Mouse (Mus musculus): ENCODE results near the gene Gpr37l1.

Gene Gpr37l1

DNA sequence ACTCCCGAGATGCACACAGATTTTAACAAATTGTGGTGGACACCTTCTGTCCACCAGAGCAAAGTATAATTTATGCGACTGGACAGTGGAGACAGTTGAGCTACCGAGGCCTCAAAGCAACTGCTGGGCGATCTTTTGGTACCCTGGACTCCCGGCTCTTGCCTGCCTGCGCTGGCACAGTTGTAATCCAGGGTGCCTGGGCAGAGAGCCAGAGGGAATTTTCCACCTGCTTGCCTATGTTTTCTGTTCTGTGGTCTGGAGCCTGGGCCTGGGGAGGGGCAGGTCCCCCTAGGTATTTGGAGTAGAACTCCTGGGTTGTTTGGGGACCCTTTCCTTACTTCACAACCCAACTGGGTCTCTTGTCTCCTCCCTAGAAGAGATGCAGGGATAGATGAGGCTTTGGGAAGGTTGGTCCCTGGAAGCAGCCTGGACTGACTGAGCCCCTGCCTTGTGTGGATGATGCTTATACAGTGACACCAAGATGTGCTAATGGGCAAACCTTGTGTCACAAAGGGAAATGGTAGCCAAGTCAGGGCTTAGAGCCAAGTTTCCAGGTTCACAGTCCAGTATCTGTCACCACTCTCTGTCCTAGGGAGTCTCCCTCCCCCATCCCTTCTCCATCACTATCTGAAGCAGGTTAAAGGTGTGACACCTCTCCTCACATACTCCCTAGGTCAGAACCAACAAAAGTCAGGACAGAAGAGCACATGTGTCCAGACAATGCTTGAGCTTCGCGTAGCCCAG, 14.6 kb upstream of the Gpr37l1 start:
- no peak for DNase-seq (ENCODE audit: low read depth, low spot score)

- DNase-seq (ENCODE audit: low read depth, low spot score) = no peak
These were observed 13.8 kb upstream of the Gpr37l1 start for GRCm38 (mm10) chr1:135181275-135181674.

DNA sequence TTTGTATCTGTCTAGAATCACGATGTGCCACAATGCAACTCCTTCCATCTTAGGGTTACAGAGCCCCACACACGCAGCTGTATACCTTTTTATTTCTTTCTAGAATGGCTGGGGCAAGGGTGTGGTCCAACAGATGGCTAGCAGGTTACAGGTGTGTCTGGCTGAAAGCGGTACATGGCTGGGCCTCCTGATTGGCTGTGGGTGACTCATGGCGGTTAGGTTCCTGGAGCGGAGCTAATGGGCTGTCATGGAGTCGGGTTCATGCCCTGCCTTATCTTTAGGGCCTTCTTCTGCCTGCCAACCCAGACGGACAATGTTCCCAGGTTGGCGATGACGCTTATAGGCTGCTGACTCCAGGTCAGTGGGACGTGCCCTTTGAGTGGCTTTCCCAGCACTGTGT, 13.3 kb upstream of the Gpr37l1 start:
- DNase-seq (ENCODE audit: low read depth, low spot score) = no peak

- no peak for DNase-seq (ENCODE audit: low read depth, low spot score)
These were observed 11.4 kb upstream of the Gpr37l1 start for GRCm38 (mm10) chr1:135178863-135179262.

DNA sequence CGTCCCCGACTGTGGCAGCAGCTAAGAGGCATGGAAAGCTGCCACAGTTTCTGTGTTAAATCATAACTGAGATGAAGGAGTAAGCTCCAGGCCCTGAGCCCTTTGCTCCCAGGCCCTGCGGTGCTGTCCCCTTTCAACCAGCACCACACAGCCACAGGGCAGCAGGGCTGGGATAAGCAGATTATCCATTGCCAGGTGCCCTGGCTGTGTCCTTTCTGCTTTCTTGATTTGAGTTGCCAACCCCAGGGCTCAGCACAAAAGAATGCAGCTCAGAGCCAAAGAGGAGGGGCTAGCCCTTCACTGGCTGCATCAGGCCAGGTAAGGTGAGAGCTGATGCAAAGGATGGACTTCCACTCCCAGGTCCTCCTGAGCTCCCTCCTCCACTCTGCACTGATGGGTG, 10.2 kb upstream of the Gpr37l1 start:
- no peak for DNase-seq (ENCODE audit: low read depth, low spot score)

- DNase-seq (ENCODE audit: low read depth, low spot score) = no peak
These were observed 7.7 kb upstream of the Gpr37l1 start for GRCm38 (mm10) chr1:135175176-135175575.

- no peak for DNase-seq (ENCODE audit: low read depth, low spot score)
These were observed 5.8 kb upstream of the Gpr37l1 start for GRCm38 (mm10) chr1:135173311-135173710.

DNA sequence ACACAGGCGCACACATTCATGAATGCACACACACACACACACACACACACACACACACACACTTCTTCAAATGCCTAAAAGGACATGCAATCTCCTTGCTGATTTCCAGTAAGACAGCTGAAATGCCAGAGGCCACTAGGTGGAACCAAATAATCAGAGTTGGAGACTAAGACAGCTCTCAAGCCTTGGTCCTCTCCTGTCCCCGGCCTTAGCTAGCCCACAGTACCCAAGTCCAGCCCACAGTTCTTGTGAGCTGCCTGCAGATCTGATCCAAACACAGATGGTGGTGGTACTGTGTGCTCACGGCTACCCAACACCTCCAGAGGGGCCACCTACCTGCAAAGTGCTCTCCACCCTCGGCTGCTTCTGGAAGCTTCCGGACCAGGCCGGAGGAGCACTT, 4.5 kb upstream of the Gpr37l1 start:
- peak; percentile 68 for DNase-seq (ENCODE audit: low read depth, low spot score)

DNA sequence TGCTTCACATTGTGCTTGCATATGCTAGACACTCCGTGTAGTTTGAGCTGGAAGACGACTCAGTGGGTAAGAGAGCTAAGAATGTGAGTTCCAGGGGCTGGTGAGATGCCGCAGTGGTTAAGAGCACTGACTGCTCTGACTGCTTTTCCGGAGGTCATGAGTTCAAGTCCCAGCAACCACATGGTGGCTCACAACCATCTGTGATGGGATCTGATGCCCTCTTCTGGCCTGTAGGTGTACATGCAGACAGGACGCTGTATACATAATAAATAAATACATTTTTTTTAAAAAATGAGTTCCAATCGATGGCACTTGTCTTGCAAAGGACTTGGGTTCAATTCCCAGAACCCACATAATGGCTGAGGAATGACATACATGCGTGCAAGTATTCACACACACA, 3.7 kb upstream of the Gpr37l1 start:
- no peak for DNase-seq (ENCODE audit: low read depth, low spot score)

GRCm38 (mm10) chr1:135170299-135170698, 2.8 kb upstream of the Gpr37l1 start:
- no peak for DNase-seq (ENCODE audit: low read depth, low spot score)

DNA sequence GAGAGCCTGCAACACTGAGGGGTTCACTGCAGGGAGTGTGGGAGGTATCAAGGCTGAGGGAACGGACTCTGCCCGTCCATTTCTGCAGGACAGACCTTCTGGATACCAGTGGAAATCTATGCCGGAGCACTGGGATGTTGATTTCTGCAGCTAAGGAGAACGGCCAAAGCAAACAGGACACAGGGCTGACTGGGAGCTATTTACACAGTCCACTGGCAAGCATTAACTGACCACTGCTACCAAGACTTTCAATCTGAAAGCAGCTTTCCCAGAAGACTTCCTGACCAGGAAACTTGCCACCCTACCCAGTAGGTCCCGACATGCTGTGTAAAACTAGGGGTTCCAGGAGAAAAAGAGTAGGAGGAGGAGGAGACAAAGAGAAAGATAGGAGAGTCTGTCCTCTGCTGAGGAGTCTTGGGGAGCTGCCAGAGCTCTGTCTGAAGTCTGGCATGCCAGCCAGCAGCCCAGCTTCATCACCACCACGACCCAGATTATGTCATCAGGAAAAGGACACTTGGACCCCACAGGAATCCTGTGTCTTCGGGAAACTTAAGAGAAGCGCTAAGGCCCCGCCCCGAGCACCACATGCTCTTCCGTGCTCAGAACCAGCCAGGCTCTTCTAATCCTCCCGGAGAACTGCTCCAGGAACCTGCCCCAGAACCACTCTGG, 2.2 kb upstream of the Gpr37l1 start:
- no peak for DNase-seq (ENCODE audit: low read depth, low spot score)

GRCm38 (mm10) chr1:135168453-135169200, 1.1 kb upstream of the Gpr37l1 start:
- DNase-seq (ENCODE audit: low read depth, low spot score) = no peak

DNA sequence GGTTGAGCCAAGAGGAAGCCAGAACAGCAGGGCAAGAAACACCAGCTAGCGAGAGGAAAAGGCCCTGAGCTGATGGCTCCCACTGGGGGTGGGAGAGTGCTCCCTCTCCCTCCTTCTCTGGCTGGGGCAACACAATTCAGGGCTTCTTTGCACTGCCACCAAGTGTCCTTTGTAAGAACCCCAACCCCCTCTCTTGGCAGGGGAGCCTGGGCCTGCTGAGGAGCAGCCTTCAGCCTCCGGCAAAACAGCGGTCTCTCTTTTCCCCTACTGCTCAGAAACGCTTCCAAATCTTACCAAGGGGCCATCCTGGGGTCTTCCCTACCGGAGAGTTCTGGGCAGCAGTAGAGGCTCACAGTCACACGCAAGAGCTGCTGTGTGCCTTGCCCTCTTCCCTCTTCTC, 4.8 kb downstream of the Gpr37l1 start:
- DNase-seq (ENCODE audit: low read depth, low spot score) = no peak

- DNase-seq (ENCODE audit: low read depth, low spot score) = no peak
These were observed 7.0 kb downstream of the Gpr37l1 start for GRCm38 (mm10) chr1:135160411-135161050.

DNA sequence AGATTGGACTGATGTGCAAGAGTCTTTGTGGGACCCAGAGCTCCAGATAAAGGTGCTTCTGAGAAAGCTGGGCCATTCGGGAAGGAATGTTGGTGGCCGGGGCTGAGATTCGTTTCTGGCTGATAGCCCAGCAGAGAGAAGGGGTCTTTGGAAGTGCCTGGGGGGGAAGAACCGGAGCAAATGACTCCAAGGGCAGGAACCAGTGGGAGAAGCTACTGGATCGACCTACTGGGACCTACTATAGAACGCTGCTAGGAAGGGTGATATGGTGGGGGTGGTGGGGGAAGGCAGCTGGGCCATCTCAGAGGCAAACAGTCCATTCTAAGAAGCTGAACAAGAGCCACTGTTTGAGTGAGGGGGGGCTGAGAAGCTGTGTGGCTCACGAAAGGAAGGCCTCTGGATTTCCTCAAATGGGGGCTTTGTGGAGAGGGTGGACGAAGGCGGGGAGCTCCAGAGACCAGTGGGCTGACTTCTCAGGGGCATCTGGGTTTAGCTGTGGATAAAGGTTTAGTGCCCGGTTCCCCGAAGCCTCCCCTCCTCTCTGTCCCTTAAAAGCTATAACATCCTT, 7.8 kb downstream of the Gpr37l1 start:
- DNase-seq (ENCODE audit: low read depth, low spot score) = no peak

GRCm38 (mm10) chr1:135159074-135159473, 8.4 kb downstream of the Gpr37l1 start:
- DNase-seq (ENCODE audit: low read depth, low spot score) = no peak

GRCm38 (mm10) chr1:135158633-135159032, 8.8 kb downstream of the Gpr37l1 start:
- DNase-seq (ENCODE audit: low read depth, low spot score) = no peak

- no peak for DNase-seq (ENCODE audit: low read depth, low spot score)
These were observed 11.2 kb downstream of the Gpr37l1 start for GRCm38 (mm10) chr1:135156300-135156699.

DNA sequence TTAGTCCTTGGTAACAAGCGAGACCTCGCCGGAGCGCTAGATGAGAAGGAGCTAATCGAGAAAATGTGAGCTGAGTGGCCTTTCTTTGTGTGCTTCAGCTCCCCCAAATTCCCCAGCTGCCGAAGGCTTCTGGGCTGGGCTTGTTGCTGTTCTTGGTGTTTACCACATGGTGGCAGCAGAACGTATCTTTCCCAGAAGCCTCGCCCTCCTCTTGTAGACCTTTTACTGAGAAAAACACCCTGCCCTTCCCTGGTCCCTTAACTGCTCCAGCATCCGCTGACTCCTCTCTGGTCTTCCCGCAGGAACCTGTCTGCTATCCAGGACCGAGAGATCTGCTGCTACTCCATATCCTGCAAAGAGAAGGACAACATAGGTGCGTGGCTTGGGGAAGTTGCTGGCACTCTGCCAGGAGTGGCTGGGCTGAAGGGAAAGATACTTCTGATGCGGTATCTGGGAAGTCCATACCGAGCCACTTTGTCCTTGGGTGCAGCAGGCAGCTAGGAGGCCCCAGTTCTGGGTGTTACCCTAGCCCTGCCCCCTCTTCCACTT, 13.0 kb downstream of the Gpr37l1 start:
- peak; percentile 92 for DNase-seq (ENCODE audit: low read depth, low spot score)

- DNase-seq (ENCODE audit: low read depth, low spot score) = no peak
These were observed 13.5 kb downstream of the Gpr37l1 start for GRCm38 (mm10) chr1:135154011-135154410.

DNA sequence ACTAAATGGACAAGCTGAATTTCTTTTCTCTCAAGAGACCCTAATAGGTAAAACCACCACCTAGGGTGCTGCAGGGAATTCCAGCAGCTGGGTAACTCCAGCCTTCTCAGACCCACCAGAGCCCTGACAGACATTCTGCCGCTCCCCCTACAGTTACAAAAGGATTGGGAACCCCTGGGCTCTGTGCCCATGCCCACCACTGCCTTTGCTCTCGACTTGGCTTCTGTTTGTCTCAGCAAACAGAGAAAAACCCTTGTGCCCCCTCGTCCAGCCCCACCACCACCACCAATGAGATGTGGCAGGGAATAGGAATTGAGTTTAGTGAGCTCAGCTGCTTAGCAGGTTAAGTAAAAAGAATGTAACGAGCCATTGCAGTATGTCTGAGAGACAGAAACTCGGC, 18.5 kb downstream of the Gpr37l1 start:
- no peak for DNase-seq (ENCODE audit: low read depth, low spot score)

DNA sequence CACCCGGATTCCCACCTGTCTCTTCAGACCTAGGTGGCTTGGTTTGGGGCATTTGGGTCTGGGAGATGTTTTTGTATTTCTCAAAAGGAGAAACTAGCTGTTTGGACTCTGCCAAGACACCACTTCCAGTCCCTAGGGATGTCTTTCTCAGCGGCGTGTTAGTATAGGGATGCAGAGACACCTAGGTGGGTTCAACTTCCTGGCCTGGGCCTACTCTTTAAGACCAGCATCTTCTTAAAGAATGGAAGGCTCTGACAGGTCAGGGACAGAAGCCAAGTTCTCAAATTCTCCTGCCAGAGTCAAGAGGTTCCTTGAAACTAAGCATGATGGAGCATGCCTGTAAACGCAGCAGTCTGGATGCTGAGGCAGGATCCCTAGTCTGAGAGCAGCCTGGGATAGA, 19.0 kb downstream of the Gpr37l1 start:
- DNase-seq (ENCODE audit: low read depth, low spot score) = no peak

All from forelimb bud, embryonic 11.5 days (tissue).